Mouse (Mus musculus): ENCODE measurements around the gene Zbtb48. TPM values are rescaled to one million over a fixed set of nuclear protein-coding genes. Genes with fewer than 3 reads are reported as not detected.

The Zbtb48 gene
- total and polyA plus RNA-seq, 2 experiments from 2014 or later, result 9.0 to 11.3 TPM

GRCm38 (mm10) chr4:152007481-152008147, 19.9 kb downstream of the Zbtb48 start:
- Histone ChIP-seq H3K4me1 (ENCODE audit: control insufficient read depth, insufficient read depth) (peaks cover 31% of the 10 kb centered on the region), H3K9me3 (replicated peaks; ENCODE audit: control insufficient read depth, low read length) (no peaks in the 10 kb centered on the region), H3K36me3 (replicated peaks; ENCODE audit: control insufficient read depth, insufficient read depth, low read length) (no peaks in the 10 kb centered on the region), H3K27ac (ENCODE audit: low read depth) (peak overlapping the region; percentile 96), H3K4me2 (ENCODE audit: low read depth, low read length) (peak overlapping the region; percentile 97), H3K4me3 (ENCODE audit: low read depth, low read length) (peak overlapping the region; percentile 70), H3K27me3 (ENCODE audit: control insufficient read depth, insufficient read depth, low read length) (no peaks in the 10 kb centered on the region), H3K9ac (replicated peaks; ENCODE audit: low read depth, low read length) (peak overlapping the region; percentile 76)
- 0 out of 2 replicates have a peak, but pooled peaks have one; percentile 25 for TF ChIP-seq EP300 (IDR thresholded peaks at IDR 0.05; ENCODE audit: low read depth)
- TF ChIP-seq CTCF (IDR thresholded peaks at IDR 0.05; ENCODE audit: low read depth), result no peak
- DNase-seq (ENCODE audit: low spot score), result peak; percentile 85
- WGBS, result 4% methylated on average over 8 of the region's 8 CpGs
- peak; percentile 44 for ATAC-seq (ENCODE audit: insufficient read depth, low read depth)

GRCm38 (mm10) chr4:152006812-152007211, 20.7 kb downstream of the Zbtb48 start:
- Histone ChIP-seq H3K27me3 (ENCODE audit: control insufficient read depth, insufficient read depth, low read length) (no peaks in the 10 kb centered on the region), H3K4me2 (ENCODE audit: low read depth, low read length) (no peak overlapping the region), H3K36me3 (replicated peaks; ENCODE audit: control insufficient read depth, insufficient read depth, low read length) (no peaks in the 10 kb centered on the region), H3K27ac (ENCODE audit: low read depth) (peak overlapping the region; percentile 96), H3K4me1 (ENCODE audit: control insufficient read depth, insufficient read depth) (peaks cover 24% of the 10 kb centered on the region), H3K9me3 (replicated peaks; ENCODE audit: control insufficient read depth, low read length) (no peaks in the 10 kb centered on the region), H3K9ac (replicated peaks; ENCODE audit: low read depth, low read length) (no peak overlapping the region), H3K4me3 (ENCODE audit: low read depth, low read length) (no peak overlapping the region)
- TF ChIP-seq EP300 (IDR thresholded peaks at IDR 0.05; ENCODE audit: low read depth), result no peak
- ATAC-seq (ENCODE audit: insufficient read depth, low read depth) (no peak), DNase-seq (ENCODE audit: low spot score) (no peak)
- 41% methylated on average over 3 of the region's 3 CpGs for WGBS

GRCm38 (mm10) chr4:152006137-152006536, 21.3 kb downstream of the Zbtb48 start:
- no peaks in the 10 kb centered on the region for H3K27me3 ChIP-seq (ENCODE audit: control insufficient read depth, insufficient read depth, low read length)
- H3K9me3 ChIP-seq (replicated peaks; ENCODE audit: control insufficient read depth, low read length), result no peaks in the 10 kb centered on the region
- H3K9ac ChIP-seq (replicated peaks; ENCODE audit: low read depth, low read length), result no peak overlapping the region
- no peak for DNase-seq (ENCODE audit: low spot score)
- no peaks in the 10 kb centered on the region for H3K36me3 ChIP-seq (replicated peaks; ENCODE audit: control insufficient read depth, insufficient read depth, low read length)
- H3K4me3 ChIP-seq (ENCODE audit: low read depth, low read length), result no peak overlapping the region
- H3K4me2 ChIP-seq (ENCODE audit: low read depth, low read length), result no peak overlapping the region
- H3K4me1 ChIP-seq (ENCODE audit: control insufficient read depth, insufficient read depth), result peaks cover 17% of the 10 kb centered on the region; the same call in 1 of the 2 replicates
- peak overlapping the region; percentile 96; the same call in 1 of the 2 replicates for H3K27ac ChIP-seq (ENCODE audit: low read depth)
- ATAC-seq (ENCODE audit: insufficient read depth, low read depth), result no peak
- TF ChIP-seq CTCF (IDR thresholded peaks at IDR 0.05; ENCODE audit: low read depth), result peak; percentile 16
- no peak for TF ChIP-seq EP300 (IDR thresholded peaks at IDR 0.05; ENCODE audit: low read depth)
- 82% methylated on average over 6 of the region's 6 CpGs for WGBS

GRCm38 (mm10) chr4:152002063-152002462, 25.4 kb downstream of the Zbtb48 start:
- DNase-seq (ENCODE audit: low spot score), result no peak
- Histone ChIP-seq H3K4me1 (ENCODE audit: control insufficient read depth, insufficient read depth) (peaks cover 3% of the 10 kb centered on the region; the same call in 1 of the 2 replicates), H3K9me3 (replicated peaks; ENCODE audit: control insufficient read depth, low read length) (no peaks in the 10 kb centered on the region), H3K9ac (replicated peaks; ENCODE audit: low read depth, low read length) (no peak overlapping the region), H3K27ac (ENCODE audit: low read depth) (no peak overlapping the region), H3K4me2 (ENCODE audit: low read depth, low read length) (no peak overlapping the region), H3K36me3 (replicated peaks; ENCODE audit: control insufficient read depth, insufficient read depth, low read length) (no peaks in the 10 kb centered on the region), H3K27me3 (ENCODE audit: control insufficient read depth, insufficient read depth, low read length) (no peaks in the 10 kb centered on the region), H3K4me3 (ENCODE audit: low read depth, low read length) (no peak overlapping the region)
- ATAC-seq (ENCODE audit: insufficient read depth, low read depth), result no peak
- TF ChIP-seq CTCF (IDR thresholded peaks at IDR 0.05; ENCODE audit: low read depth) (no peak), EP300 (IDR thresholded peaks at IDR 0.05; ENCODE audit: low read depth) (no peak)
- 88% methylated on average over 3 of the region's 3 CpGs for WGBS

GRCm38 (mm10) chr4:152001335-152001734, 26.1 kb downstream of the Zbtb48 start:
- no peak for ATAC-seq (ENCODE audit: insufficient read depth, low read depth)
- Histone ChIP-seq H3K9me3 (replicated peaks; ENCODE audit: control insufficient read depth, low read length) (no peaks in the 10 kb centered on the region), H3K9ac (replicated peaks; ENCODE audit: low read depth, low read length) (no peak overlapping the region), H3K36me3 (replicated peaks; ENCODE audit: control insufficient read depth, insufficient read depth, low read length) (no peaks in the 10 kb centered on the region), H3K4me1 (ENCODE audit: control insufficient read depth, insufficient read depth) (0 out of 2 replicates have a peak, but pooled peaks cover 3% of the 10 kb centered on the region), H3K27ac (ENCODE audit: low read depth) (no peak overlapping the region), H3K27me3 (ENCODE audit: control insufficient read depth, insufficient read depth, low read length) (no peaks in the 10 kb centered on the region), H3K4me3 (ENCODE audit: low read depth, low read length) (no peak overlapping the region), H3K4me2 (ENCODE audit: low read depth, low read length) (no peak overlapping the region)
- TF ChIP-seq EP300 (IDR thresholded peaks at IDR 0.05; ENCODE audit: low read depth), result no peak
- DNase-seq (ENCODE audit: low spot score), result no peak
- 73% methylated on average over 4 of the region's 4 CpGs for WGBS

GRCm38 (mm10) chr4:152000906-152001305, 26.6 kb downstream of the Zbtb48 start:
- ATAC-seq (ENCODE audit: insufficient read depth, low read depth) (no peak), DNase-seq (ENCODE audit: low spot score) (no peak)
- 33% methylated on average over 4 of the region's 4 CpGs for WGBS
- Histone ChIP-seq H3K4me3 (ENCODE audit: low read depth, low read length) (no peak overlapping the region), H3K27ac (ENCODE audit: low read depth) (no peak overlapping the region), H3K4me1 (ENCODE audit: control insufficient read depth, insufficient read depth) (0 out of 2 replicates have a peak, but pooled peaks cover 3% of the 10 kb centered on the region), H3K9me3 (replicated peaks; ENCODE audit: control insufficient read depth, low read length) (no peaks in the 10 kb centered on the region), H3K27me3 (ENCODE audit: control insufficient read depth, insufficient read depth, low read length) (no peaks in the 10 kb centered on the region), H3K4me2 (ENCODE audit: low read depth, low read length) (no peak overlapping the region), H3K36me3 (replicated peaks; ENCODE audit: control insufficient read depth, insufficient read depth, low read length) (no peaks in the 10 kb centered on the region), H3K9ac (replicated peaks; ENCODE audit: low read depth, low read length) (no peak overlapping the region)
- TF ChIP-seq CTCF (IDR thresholded peaks at IDR 0.05; ENCODE audit: low read depth) (no peak), EP300 (IDR thresholded peaks at IDR 0.05; ENCODE audit: low read depth) (no peak)
